Mouse (Mus musculus) mouse trophoblast stem cell (cell line): ENCODE results near the gene Trp53tg5.

Experiments used
- in situ Hi-C, 2 experiments: fragments of 300-500 bp; cut with MseI, MboI; formaldehyde crosslinking; loops; 2 replicates in 1 of 2; 3 replicates in 1 of 2; pipeline ENCODE4 v1.15.1; 2025

Gene Trp53tg5

GRCm38 (mm10) chr2:164452000-164452676, 21.4 kb downstream of the Trp53tg5 start:
- in situ Hi-C loops, result no loop called here

DNA sequence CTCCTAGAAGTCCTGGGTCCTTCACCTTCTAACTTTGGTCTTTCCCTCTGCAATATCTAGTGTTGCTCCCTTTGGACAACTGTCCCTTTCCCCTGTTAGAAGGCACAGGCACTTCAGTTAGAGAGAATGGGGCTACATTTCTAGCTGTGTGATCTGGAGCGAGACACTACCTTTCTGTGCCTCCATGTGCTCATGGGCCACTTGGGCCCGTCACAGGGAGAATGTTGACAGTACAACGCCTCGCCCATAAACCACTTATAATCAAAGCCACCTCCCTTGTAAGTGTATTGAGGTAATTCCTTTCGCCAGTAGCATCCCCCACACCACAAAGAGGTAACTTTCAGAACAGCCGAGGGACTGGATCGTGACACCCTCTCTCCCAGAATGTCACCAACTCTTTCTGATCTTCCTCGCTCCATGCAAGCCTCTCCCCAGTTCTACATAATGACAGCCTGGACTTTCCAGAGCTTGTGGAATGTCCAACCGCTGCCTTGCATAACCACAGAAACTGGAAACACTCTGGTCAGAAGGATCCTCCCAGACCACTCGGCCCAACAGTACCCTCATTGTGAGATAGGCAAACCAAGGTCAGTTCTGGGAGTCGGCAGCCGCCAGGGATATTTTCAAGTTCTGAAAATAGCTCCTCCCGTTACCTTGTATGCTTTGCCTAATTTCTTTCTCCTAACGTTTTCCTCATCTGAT, 24.0 kb downstream of the Trp53tg5 start:
- in situ Hi-C loops, result no loop called here

DNA sequence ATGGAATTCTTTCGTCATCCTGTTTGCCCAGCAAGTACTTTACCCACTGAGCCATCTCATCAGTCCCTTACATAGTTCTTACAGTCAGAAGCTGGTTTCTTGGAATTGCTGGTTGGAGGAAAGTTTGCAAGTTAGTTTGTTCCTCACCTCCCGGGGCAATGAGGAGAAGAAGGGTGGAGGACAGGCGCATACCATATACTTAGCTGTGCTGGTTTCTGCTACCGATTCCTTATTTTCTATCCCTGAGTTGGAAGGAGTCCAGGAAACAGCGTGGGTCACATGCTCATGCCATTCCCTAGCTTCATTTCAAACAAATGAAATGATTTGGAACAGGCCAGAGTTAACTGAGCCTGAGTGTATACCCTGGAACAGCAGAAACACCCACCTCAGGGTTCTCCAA, 24.6 kb downstream of the Trp53tg5 start:
- in situ Hi-C loops, result no loop called here

DNA sequence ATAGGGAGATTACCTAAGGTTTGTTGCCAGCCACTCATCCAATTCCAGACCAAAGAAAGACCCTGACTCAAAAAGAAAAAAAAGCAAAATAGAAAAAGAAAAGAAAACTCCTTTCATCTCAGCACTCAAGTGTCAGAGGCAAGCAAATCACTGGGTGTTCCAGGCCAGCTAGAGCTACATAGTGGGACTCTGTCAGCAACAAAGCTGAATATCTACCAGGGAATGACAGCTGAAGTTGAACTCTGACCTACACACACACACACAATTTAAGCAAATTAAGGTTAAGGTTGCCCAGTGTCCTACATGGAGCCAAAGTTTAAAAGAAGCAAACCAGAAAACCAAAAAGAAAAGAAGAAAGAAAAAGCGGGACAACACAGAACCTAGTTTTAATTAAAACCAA, 25.4 kb downstream of the Trp53tg5 start:
- in situ Hi-C loops, result no loop called here

- in situ Hi-C loops, result no loop called here
Measured at GRCm38 (mm10) chr2:164446086-164446469, 27.4 kb downstream of the Trp53tg5 start.

DNA sequence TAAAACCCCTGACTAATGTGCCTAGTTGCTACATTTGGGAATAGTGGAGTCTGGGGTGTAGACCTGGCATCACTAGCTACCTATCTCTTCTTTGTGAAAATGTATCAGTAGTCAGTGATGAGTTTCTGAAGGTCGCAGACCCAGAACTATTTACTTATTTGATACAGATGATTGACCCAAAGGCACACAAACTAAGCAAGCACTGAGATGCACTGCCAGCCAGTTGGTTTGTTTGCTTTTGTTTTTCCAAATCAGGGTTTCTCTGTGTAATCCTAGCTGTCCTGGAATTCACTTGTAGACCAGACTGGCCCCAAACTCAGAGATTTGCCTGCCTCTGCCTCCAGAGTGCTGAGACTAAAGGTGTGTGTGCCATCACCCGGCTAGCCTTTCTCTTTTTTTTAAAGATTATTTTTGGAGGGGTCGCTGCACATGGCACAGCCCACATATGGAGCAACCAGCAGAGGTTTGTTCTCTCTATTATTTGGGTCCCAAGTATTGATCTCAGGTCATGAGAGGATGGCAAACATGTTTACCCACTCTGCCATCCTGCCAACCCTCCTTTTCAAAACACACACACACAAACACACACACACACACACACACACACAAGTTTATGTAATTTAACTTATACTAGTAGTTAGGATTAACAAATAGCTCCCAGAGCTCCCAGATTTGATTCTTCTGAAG, 28.0 kb downstream of the Trp53tg5 start:
- in situ Hi-C loops, result no loop called here

DNA sequence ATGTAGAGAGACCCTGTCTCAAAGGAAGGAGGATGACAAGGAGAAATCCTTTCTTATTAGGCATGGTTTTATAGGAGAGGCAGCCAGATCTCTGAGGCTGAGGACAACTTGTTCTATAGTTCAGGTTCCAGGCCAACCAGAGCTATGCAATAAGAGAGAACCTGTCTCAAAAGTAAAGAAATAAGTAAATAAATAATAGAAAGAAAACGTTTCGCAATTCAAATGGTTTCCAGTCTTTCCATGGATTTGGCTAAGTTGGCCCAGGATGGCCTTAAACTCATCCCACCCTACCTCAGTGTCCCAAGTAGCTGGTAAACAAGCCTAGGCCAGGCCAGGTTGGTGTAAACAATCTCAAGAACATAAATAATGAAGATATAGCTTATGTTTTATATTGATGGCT, 28.8 kb downstream of the Trp53tg5 start:
- in situ Hi-C loops, result no loop called here

DNA sequence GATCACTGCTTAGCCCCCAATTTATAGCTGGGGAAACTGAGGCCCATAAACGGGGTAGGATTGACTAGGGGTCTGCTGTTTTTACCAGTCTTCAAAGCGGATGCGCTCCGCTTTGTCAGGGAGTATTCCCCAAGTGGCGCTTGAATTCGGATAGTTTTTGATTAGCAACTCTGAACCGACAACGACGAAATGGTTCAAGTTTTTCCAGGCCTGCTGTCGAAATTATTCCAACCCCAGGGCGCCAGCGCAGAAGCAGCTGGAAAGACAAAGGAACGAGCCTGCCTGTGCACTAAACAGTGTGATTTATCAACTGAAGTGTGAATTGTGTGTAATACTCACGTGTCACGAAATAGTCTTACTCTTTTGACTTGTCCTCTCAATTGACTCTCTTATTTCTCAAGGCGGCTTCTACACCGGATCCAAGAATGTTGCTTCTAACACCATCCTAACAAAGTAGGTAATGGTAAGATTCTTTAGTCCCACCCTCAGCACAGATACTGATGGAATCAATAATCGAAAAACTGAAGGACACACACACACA, 30.0 kb downstream of the Trp53tg5 start, which contains the start of gene Sdc4:
Sdc4 (minus strand) TSS at position 428 of the 541 bp plus-strand sequence.
- in situ Hi-C loops, result no loop called here

- in situ Hi-C loops, result no loop called here
Measured at GRCm38 (mm10) chr2:164443051-164443437, 30.5 kb downstream of the Trp53tg5 start.

GRCm38 (mm10) chr2:164442315-164443050, 31.0 kb downstream of the Trp53tg5 start:
- in situ Hi-C loops, result no loop called here

DNA sequence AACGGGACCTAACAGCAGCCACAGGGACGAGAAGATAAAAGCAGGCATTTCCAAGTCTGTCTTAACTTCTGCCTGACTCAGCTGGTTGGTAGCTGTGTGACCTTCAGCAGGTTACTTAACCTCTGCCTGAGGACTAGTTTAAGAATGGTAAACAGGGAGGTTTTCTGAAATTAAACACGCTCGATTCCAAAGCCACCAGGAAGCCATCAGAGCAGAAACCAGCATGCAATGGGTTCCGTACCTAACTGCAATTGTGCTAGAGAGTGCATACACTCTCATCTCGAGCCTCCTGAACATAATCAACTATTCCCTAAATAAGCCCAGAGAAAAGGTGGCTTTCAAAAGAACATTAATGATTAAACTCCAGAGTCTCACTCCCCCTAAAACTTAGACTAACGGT, 31.8 kb downstream of the Trp53tg5 start:
- in situ Hi-C loops, result no loop called here

DNA sequence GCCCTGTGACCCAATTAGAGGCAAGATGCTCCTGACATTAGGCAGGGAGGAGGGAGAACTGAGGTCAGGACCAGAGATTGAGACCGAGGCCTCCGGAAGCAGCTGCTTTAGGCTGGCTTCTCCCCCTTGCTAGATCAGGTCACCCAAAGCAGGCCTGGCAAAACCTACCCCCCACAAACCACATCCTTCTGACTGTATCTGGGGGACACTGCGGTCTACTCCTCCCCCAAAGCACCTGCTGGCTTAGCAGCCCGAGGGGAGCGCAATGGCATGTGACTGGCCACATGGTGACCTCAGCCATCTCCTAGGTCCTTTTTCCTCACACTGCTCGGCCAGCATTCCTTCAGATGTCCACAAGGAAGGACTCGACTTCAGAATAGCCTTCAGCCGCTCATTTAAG, 32.4 kb downstream of the Trp53tg5 start:
- in situ Hi-C loops, result no loop called here

GRCm38 (mm10) chr2:164440314-164440713, 33.2 kb downstream of the Trp53tg5 start:
- in situ Hi-C loops, result no loop called here

- in situ Hi-C loops, result no loop called here
Measured at GRCm38 (mm10) chr2:164439001-164439421, 34.5 kb downstream of the Trp53tg5 start.

DNA sequence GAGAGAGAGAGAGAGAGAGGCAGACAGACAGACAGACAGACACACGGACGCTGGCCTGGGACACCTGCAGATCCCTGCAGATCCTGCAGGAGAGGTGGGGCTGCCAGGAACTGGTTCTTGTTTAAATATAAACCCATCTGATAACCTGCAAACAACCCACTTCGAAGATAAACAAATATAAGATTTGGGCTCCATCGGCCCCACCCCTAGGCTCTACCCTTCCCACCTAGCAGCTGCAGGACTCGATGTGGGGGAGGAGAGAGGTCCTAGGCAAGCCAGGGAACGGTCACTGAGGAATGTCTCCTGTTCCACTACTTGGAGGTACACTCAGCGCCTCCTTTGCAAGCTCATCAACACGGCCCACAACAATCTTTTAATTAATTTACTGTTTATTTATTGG, 35.3 kb downstream of the Trp53tg5 start:
- in situ Hi-C loops, result no loop called here

GRCm38 (mm10) chr2:164437710-164438109, 35.8 kb downstream of the Trp53tg5 start:
- in situ Hi-C loops, result no loop called here

DNA sequence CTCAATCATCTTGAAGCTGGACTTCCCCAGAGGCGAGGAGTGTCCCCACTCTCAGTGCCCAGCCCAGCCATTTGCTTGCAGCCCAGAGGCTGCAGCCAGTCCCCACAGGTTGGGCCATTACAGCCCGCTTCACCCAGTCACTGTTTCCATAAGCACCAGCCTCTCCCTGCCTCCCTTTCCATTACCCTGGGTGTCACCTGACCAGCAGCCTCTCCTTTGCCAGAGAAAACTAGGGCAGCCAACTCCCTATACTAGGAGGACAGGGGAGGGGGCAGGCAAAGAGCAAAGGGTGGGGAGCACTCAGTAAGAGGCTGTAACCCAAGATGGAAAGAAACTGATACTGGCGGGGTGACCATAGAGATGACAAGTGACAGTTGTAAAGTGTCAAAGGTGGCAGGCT, 36.6 kb downstream of the Trp53tg5 start:
- in situ Hi-C loops, result no loop called here

- in situ Hi-C loops, result no loop called here
Measured at GRCm38 (mm10) chr2:164436215-164436913, 37.2 kb downstream of the Trp53tg5 start.

GRCm38 (mm10) chr2:164435216-164436090, 38.1 kb downstream of the Trp53tg5 start:
- in situ Hi-C loops, result no loop called here

- in situ Hi-C loops, result no loop called here
Measured at GRCm38 (mm10) chr2:164434681-164435080, 38.8 kb downstream of the Trp53tg5 start.
